Mouse (Mus musculus) lung, adult 2 months (tissue): ENCODE data around the gene Fosl2.

Experiments
- CTCF ChIP-seq: fragments of 200-500 bp; IDR thresholded peaks from 2 replicates; pipeline ENCODE4 v1.5.1; 2011; ENCODE audit warnings: mild to moderate bottlenecking, low read length, control low read depth; ENCODE audit not compliant: insufficient read depth
- POLR2A ChIP-seq: fragments of 200-500 bp; IDR thresholded peaks from 2 replicates; pipeline ENCODE4 v1.6.1; 2011; ENCODE audit warnings: low read depth, mild to moderate bottlenecking, control low read depth, low read length, borderline replicate concordance; ENCODE audit errors: extremely low read depth

- TF ChIP-seq CTCF, result no peak
- TF ChIP-seq POLR2A, result no peak
These were observed 8.4 kb upstream of the Fosl2 start for GRCm38 (mm10) chr5:32127226-32127625.
